Mouse (Mus musculus): Measurements from ENCODE around the gene Stard3nl.

- no peak for TF ChIP-seq CTCF (IDR thresholded peaks at IDR 0.05; ENCODE audit: borderline replicate concordance, extremely low read depth, insufficient read depth, insufficient read length)
- TF ChIP-seq POLR2A (IDR thresholded peaks at IDR 0.05; ENCODE audit: borderline replicate concordance, extremely low read depth, insufficient read depth, insufficient read length, poor library complexity, severe bottlenecking) = no peak
Observed at GRCm38 (mm10) chr13:19394798-19395687, 552 bp downstream of the Stard3nl start.

Data from brain, embryonic 14.5 days (tissue).